Mouse (Mus musculus): ENCODE data around the gene Cabp1. TPM values are rescaled to one million over a fixed set of nuclear protein-coding genes. Genes with fewer than 3 reads are reported as not detected.
"Not testable (repeated sequence)": the region's sequence is repeated elsewhere in the genome, so short reads cannot be mapped to it uniquely, and the experiment has no call there.

Gene Cabp1
- polyA plus RNA-seq, 1 experiment from 2014 or later, result 1.2 TPM

- Histone ChIP-seq H3K4me1 (replicated peaks; ENCODE audit: control insufficient read depth, insufficient read depth, low read length) (peaks cover 23% of the 10 kb centered on the region), H3K36me3 (ENCODE audit: control insufficient read depth, insufficient read depth, low read length) (no peaks in the 10 kb centered on the region), H3K27ac (ENCODE audit: low read depth, low read length) (no peak overlapping the region), H3K4me3 (ENCODE audit: low read depth, low read length) (peak overlapping the region; percentile 96; the same call in 1 of the 2 replicates), H3K27me3 (ENCODE audit: control insufficient read depth, insufficient read depth, low read length) (no peaks in the 10 kb centered on the region), H3K4me2 (ENCODE audit: low read depth, low read length, severe bottlenecking) (peak overlapping the region; percentile 87), H3K9ac (ENCODE audit: low read length) (peak overlapping the region; percentile 20), H3K9me3 (ENCODE audit: control insufficient read depth, low read length) (no peaks in the 10 kb centered on the region)
- WGBS, result 68% methylated on average over 7 of the region's 7 CpGs
- DNase-seq (ENCODE audit: low spot score), result no peak
- ATAC-seq (replicated peaks; ENCODE audit: low FRiP score), result no peak
Observed at GRCm38 (mm10) chr5:115156401-115156800, 37.8 kb downstream of the Cabp1 start.

- Histone ChIP-seq H3K4me2 (ENCODE audit: low read depth, low read length, severe bottlenecking) (peak overlapping the region; percentile 87; the same call in 1 of the 2 replicates), H3K27ac (ENCODE audit: low read depth, low read length) (no peak overlapping the region), H3K27me3 (ENCODE audit: control insufficient read depth, insufficient read depth, low read length) (no peaks in the 10 kb centered on the region), H3K9me3 (ENCODE audit: control insufficient read depth, low read length) (no peaks in the 10 kb centered on the region), H3K9ac (ENCODE audit: low read length) (peak overlapping the region; percentile 20), H3K4me3 (ENCODE audit: low read depth, low read length) (0 out of 2 replicates have a peak overlapping the region, but pooled peaks have one; percentile 2), H3K4me1 (replicated peaks; ENCODE audit: control insufficient read depth, insufficient read depth, low read length) (peaks cover 18% of the 10 kb centered on the region), H3K36me3 (ENCODE audit: control insufficient read depth, insufficient read depth, low read length) (no peaks in the 10 kb centered on the region)
- DNase-seq (ENCODE audit: low spot score), result no peak
- no peak for ATAC-seq (replicated peaks; ENCODE audit: low FRiP score)
- WGBS, result 46% methylated on average over 5 of the region's 5 CpGs
Observed at GRCm38 (mm10) chr5:115155831-115156230, 38.4 kb downstream of the Cabp1 start.

DNA sequence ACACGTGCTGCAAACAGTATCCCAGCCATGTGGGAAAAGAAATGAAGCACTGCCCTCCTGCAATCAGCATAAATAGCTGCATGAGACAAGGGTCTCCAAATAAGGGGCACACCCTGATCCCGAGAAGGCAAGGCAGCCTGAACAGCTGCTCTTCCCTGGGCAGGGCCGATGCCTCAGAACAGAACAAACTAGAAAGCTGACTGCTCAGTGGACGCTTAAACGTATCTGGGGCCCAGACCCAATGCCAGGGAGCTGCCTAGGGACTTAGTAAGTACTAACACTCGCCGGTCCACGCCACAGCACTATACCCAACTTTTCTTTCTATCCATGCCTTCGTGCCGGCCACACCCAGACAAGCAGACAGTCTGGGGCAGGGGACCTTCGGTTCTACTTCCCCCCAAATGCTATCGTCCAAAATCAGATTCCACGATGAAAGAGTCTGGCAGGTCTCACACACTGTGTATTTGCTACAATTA, 39.0 kb downstream of the Cabp1 start:
- Histone ChIP-seq H3K9ac (ENCODE audit: low read length) (peak overlapping the region; percentile 25; the same call in 1 of the 2 replicates), H3K4me2 (ENCODE audit: low read depth, low read length, severe bottlenecking) (no peak overlapping the region), H3K9me3 (ENCODE audit: control insufficient read depth, low read length) (no peaks in the 10 kb centered on the region), H3K4me1 (replicated peaks; ENCODE audit: control insufficient read depth, insufficient read depth, low read length) (peaks cover 18% of the 10 kb centered on the region), H3K4me3 (ENCODE audit: low read depth, low read length) (no peak overlapping the region), H3K27ac (ENCODE audit: low read depth, low read length) (no peak overlapping the region), H3K27me3 (ENCODE audit: control insufficient read depth, insufficient read depth, low read length) (no peaks in the 10 kb centered on the region), H3K36me3 (ENCODE audit: control insufficient read depth, insufficient read depth, low read length) (peaks cover 6% of the 10 kb centered on the region)
- DNase-seq (ENCODE audit: low spot score) (no peak), ATAC-seq (replicated peaks; ENCODE audit: low FRiP score) (no peak)
- WGBS, result 78% methylated on average over 13 of the region's 13 CpGs

DNA sequence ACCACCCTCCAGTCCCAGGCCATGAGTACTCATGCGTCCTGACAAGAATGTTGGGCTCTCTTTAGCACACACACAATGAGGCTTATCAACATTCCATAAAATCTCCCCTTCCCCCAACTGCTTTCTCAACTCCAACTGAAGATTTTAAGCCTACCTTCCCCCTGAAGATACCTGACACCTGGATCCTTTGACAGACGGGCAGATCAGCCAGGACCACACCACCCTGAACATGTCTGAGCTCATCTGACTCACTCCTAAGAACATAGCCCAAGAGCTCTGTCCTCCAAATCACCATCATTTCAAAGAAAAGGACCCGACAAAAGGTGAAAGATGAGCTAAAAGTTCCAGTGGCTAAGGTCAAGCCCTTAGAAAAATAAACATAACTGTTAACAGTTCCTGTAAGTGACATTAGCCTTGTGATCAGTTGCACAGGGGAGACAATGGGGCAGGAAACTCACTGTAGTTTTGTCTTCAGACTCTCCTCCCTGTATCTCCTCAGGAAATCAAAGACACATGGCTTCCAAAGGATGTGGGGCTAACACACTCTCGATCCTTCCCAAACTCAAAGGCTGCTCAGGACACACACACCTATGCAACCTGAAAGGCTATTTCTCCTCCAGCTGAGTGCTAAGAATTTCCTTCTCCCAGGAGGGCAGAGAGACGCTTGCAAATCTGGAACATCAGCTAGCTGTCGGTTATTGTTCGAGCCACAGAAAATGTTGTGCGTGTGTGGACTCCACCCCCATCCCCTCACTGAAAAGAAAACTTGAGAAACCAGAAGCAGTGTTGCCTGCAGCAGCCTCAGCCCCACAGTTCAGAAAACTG, 41.8 kb downstream of the Cabp1 start:
- DNase-seq (ENCODE audit: low spot score), result no peak
- Histone ChIP-seq H3K36me3 (ENCODE audit: control insufficient read depth, insufficient read depth, low read length) (peaks cover 16% of the 10 kb centered on the region), H3K9ac (ENCODE audit: low read length) (no peak overlapping the region), H3K4me2 (ENCODE audit: low read depth, low read length, severe bottlenecking) (no peak overlapping the region), H3K4me3 (ENCODE audit: low read depth, low read length) (no peak overlapping the region), H3K4me1 (replicated peaks; ENCODE audit: control insufficient read depth, insufficient read depth, low read length) (peaks cover 15% of the 10 kb centered on the region), H3K9me3 (ENCODE audit: control insufficient read depth, low read length) (no peaks in the 10 kb centered on the region), H3K27ac (ENCODE audit: low read depth, low read length) (no peak overlapping the region), H3K27me3 (ENCODE audit: control insufficient read depth, insufficient read depth, low read length) (no peaks in the 10 kb centered on the region)
- no peak for ATAC-seq (replicated peaks; ENCODE audit: low FRiP score)
- 70% methylated on average over 8 of the region's 8 CpGs for WGBS

GRCm38 (mm10) chr5:115151457-115151856, 42.7 kb downstream of the Cabp1 start:
- Histone ChIP-seq H3K9ac (ENCODE audit: low read length) (no peak overlapping the region), H3K27me3 (ENCODE audit: control insufficient read depth, insufficient read depth, low read length) (no peaks in the 10 kb centered on the region), H3K4me3 (ENCODE audit: low read depth, low read length) (no peak overlapping the region), H3K9me3 (ENCODE audit: control insufficient read depth, low read length) (no peaks in the 10 kb centered on the region), H3K27ac (ENCODE audit: low read depth, low read length) (no peak overlapping the region), H3K36me3 (ENCODE audit: control insufficient read depth, insufficient read depth, low read length) (peaks cover 16% of the 10 kb centered on the region), H3K4me2 (ENCODE audit: low read depth, low read length, severe bottlenecking) (no peak overlapping the region), H3K4me1 (replicated peaks; ENCODE audit: control insufficient read depth, insufficient read depth, low read length) (peaks cover 9% of the 10 kb centered on the region)
- 90% methylated on average over 13 of the region's 13 CpGs for WGBS
- DNase-seq (ENCODE audit: low spot score) (no peak), ATAC-seq (replicated peaks; ENCODE audit: low FRiP score) (no peak)

DNA sequence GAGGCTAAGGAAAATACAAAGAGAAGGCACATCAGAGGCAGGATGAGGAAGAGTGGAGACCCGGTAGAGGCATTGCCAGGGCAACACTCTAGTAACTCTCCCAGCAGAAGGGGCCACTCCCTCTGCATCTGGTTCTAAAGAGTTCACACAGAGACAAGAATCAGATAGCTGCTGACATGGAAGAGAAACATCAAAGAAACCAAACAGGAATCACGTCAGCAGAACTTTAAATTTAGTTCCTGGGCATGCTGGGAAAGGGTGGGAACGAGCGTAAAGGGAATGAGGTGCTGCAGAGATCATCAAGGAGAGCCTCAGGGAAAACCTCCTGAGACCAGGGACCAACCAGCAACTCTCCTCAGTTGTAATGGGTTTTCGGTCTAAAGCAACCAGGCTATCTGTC, 43.2 kb downstream of the Cabp1 start:
- Histone ChIP-seq H3K27me3 (ENCODE audit: control insufficient read depth, insufficient read depth, low read length) (no peaks in the 10 kb centered on the region), H3K9me3 (ENCODE audit: control insufficient read depth, low read length) (no peaks in the 10 kb centered on the region), H3K9ac (ENCODE audit: low read length) (no peak overlapping the region), H3K4me3 (ENCODE audit: low read depth, low read length) (no peak overlapping the region), H3K4me1 (replicated peaks; ENCODE audit: control insufficient read depth, insufficient read depth, low read length) (peaks cover 6% of the 10 kb centered on the region), H3K36me3 (ENCODE audit: control insufficient read depth, insufficient read depth, low read length) (peaks cover 16% of the 10 kb centered on the region), H3K27ac (ENCODE audit: low read depth, low read length) (no peak overlapping the region), H3K4me2 (ENCODE audit: low read depth, low read length, severe bottlenecking) (no peak overlapping the region)
- WGBS, result 93% methylated on average over 5 of the region's 5 CpGs
- ATAC-seq (replicated peaks; ENCODE audit: low FRiP score), result no peak
- DNase-seq (ENCODE audit: low spot score), result no peak

DNA sequence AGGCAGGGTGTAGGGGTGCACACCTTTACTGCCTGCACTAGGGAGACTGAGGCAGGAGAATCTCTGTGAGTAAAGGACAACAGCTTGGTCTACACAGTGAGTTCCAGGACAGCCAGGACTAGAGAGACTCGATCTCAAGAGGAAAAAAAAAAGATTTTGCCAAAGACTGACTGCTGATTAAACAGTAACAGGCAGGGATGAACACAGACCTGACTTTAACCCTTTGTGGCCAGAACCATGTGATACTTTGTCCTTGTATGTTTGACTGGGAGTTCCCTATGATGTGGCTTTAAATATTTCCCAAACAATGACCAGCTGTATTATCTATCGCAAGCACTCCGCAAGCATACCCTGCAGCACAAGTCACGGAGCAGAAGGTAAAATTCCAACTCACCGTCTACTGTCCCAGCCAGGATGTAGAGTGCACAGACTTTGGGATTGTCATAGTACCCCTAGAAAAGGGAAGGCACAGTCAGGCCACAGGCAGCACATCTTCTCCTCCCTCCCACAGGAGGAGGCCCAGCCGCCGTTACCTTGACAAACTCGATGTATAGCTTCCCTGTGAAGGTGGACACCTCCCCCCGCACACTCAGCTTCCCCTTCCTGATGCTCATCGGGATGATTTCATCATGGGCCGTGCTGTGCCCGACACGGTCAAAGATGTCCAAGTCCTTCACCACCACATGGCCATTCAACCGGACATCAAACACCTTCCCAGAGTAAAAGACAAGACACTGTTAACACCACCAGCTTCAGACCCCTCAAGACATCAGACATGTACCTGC, 44.3 kb downstream of the Cabp1 start:
- Histone ChIP-seq H3K36me3 (ENCODE audit: control insufficient read depth, insufficient read depth, low read length) (peaks cover 16% of the 10 kb centered on the region), H3K9ac (ENCODE audit: low read length) (no peak overlapping the region), H3K4me1 (replicated peaks; ENCODE audit: control insufficient read depth, insufficient read depth, low read length) (no peaks in the 10 kb centered on the region), H3K4me2 (ENCODE audit: low read depth, low read length, severe bottlenecking) (no peak overlapping the region), H3K9me3 (ENCODE audit: control insufficient read depth, low read length) (no peaks in the 10 kb centered on the region), H3K27ac (ENCODE audit: low read depth, low read length) (no peak overlapping the region), H3K4me3 (ENCODE audit: low read depth, low read length) (no peak overlapping the region), H3K27me3 (ENCODE audit: control insufficient read depth, insufficient read depth, low read length) (no peaks in the 10 kb centered on the region)
- no peak for ATAC-seq (replicated peaks; ENCODE audit: low FRiP score)
- no peak for DNase-seq (ENCODE audit: low spot score)
- 97% methylated on average over 14 of the region's 14 CpGs for WGBS

DNA sequence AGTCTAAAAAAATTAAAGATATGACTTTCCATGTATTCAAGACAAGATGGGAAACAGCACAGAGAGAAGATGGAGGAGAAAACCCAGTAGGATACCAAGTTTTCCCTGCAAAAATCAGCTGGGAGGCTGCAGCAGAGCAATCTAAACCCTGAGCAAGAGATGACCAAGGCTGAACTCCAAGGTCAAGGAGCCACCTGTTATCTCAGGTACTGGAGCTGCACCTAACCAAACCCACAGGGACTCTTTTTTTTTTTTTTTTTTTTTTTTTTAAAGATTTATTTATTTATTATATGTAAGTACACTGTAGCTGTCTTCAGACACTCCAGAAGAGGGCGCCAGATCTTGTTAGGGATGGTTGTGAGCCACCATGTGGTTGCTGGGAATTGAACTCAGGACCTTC, 45.3 kb downstream of the Cabp1 start:
- not testable (repeated sequence) for H3K9me3 ChIP-seq (ENCODE audit: control insufficient read depth, low read length); DNase-seq (ENCODE audit: low spot score); H3K9ac ChIP-seq (ENCODE audit: low read length); H3K4me1 ChIP-seq (replicated peaks; ENCODE audit: control insufficient read depth, insufficient read depth, low read length); H3K27ac ChIP-seq (ENCODE audit: low read depth, low read length); H3K4me2 ChIP-seq (ENCODE audit: low read depth, low read length, severe bottlenecking); ATAC-seq (replicated peaks; ENCODE audit: low FRiP score); H3K27me3 ChIP-seq (ENCODE audit: control insufficient read depth, insufficient read depth, low read length); H3K4me3 ChIP-seq (ENCODE audit: low read depth, low read length)
- peaks cover 16% of the 10 kb centered on the region for H3K36me3 ChIP-seq (ENCODE audit: control insufficient read depth, insufficient read depth, low read length)
- no CpG with 5 or more reads among the region's 1 CpGs for WGBS

Measured in forebrain, embryonic 11.5 days (tissue).